Mouse (Mus musculus) heart, postnatal 0 days (tissue): ENCODE measurements around the gene Gm2916.
"Not testable (repeated sequence)": the region's sequence is repeated elsewhere in the genome, so short reads cannot be mapped to it uniquely, and the experiment has no call there.

Experiments used
- CTCF ChIP-seq: IDR thresholded peaks from 2 replicates; pipeline ENCODE4 v1.5.1; 2016; ENCODE audit warnings: antibody characterized with exemption, control low read depth, low read depth
- EP300 ChIP-seq: IDR thresholded peaks from 2 replicates; pipeline ENCODE4 v1.6.1; 2016; ENCODE audit warnings: antibody characterized with exemption, low read depth

DNA sequence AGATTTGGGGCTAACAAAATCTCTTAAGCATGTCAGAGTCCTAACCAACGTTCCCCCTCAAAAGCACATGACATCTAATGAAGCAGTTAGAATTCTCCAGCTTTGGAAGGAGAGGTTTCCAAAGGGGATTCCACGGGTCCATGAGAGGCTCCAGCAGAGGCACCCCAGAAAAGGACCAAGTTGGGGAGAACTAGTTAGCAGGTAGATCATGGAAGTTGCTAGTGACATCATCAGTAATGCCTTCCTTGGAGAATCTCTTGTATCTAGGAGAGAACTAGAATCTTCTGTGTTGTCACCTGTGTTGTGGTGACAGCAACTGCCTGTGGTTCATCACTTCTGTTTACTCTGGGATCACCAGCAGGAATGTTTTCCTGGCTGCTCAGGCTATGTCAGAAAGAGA, 47.5 kb downstream of the Gm2916 start, which contains the start of gene Gm3029:
- not testable (repeated sequence) for TF ChIP-seq CTCF, EP300
